Mouse (Mus musculus) adrenal gland, adult 2 months (tissue): Measurements from ENCODE around the gene Blm. TPM values are rescaled to one million over a fixed set of nuclear protein-coding genes. Genes with fewer than 3 reads are reported as not detected.

Source experiments
- DNase-seq: peaks from one replicate; pipeline ENCODE4 v3.0.0; 2021
- polyA plus RNA-seq: library from polyadenylated mRNA; depleted of rRNA; stranded (reverse); fragments of >200 nt; gene quantifications from 2 replicates; pipeline ENCODE4 v1.2.3, GENCODE M21; 2012
- total RNA-seq, 2 experiments: library from RNA; stranded (reverse); gene quantifications; 2 replicates each; pipeline ENCODE4 v1.2.3; 2021

The Blm gene
- total and polyA plus RNA-seq, 3 experiments, result 0.17 to 3.1 (median 2.0) TPM

- DNase-seq, result no peak
Observed at GRCm38 (mm10) chr7:80460892-80461291, 74.0 kb downstream of the Blm start.

DNA sequence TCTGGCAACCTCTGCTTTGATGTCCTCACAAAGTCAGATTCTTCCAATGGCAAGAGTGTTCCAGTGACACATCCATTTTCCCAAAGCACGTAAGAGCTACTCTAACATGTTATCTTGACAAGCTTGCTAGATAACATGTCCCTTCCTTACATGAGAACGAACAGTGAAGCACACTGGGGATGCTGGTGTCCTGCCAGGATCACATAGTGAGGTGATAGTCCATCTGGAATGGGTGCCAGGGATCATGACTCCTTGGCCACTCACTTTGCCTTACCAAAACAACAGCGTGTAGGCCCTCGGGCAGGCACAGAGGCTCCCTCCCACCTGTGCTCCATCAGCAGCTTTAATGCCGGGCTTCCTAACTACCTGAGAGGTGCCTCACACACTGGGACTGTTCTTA is 74.7 kb downstream of the Blm start:
- DNase-seq, result no peak

DNA sequence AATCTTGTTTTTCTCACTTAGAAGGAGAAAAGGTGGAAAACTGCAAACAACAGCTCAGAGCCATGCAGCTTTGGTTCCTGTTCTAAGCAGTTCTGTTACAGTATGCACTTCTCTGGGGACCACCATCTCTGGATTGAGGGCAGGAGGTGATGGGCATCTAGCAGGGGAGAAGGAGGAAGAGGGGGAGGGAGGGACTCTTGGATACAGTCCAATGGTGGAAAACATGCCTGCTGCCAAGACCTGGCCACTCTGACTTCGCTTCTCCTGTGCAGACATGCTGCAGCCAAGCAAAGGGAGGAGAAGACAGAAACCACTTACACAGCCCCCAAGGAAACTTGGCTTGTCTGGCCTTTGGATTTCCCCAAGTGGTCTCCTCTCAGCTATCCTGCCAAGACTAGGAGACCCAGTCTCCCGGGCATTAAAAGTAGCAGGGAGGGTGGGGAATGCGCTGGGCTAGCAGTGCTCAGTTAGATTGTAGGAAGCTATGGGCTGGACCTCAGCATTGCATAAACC is 77.0 kb downstream of the Blm start:
- peak; percentile 25 for DNase-seq

GRCm38 (mm10) chr7:80457241-80457640 is 77.7 kb downstream of the Blm start:
- DNase-seq, result peak; percentile 62

DNA sequence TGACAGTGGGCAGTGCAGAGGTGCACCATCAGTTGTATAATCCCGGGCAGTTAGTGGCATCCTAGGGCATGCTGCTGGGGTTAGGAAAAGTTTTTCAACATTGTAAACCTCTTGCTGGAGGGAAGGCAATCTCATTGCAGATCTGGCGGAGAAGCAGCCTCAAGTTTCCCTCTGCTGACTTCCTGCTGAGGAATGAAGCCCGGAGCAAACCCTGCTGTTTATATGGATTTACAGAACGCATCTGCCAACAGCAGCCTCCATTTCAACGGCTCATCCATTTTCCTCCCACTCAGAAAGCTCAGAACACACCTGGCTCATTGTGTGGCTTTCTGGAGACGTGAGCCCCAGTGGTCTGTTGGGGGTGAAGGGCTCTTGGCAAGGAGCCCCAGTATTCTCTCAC is 78.6 kb downstream of the Blm start:
- DNase-seq, result no peak

DNA sequence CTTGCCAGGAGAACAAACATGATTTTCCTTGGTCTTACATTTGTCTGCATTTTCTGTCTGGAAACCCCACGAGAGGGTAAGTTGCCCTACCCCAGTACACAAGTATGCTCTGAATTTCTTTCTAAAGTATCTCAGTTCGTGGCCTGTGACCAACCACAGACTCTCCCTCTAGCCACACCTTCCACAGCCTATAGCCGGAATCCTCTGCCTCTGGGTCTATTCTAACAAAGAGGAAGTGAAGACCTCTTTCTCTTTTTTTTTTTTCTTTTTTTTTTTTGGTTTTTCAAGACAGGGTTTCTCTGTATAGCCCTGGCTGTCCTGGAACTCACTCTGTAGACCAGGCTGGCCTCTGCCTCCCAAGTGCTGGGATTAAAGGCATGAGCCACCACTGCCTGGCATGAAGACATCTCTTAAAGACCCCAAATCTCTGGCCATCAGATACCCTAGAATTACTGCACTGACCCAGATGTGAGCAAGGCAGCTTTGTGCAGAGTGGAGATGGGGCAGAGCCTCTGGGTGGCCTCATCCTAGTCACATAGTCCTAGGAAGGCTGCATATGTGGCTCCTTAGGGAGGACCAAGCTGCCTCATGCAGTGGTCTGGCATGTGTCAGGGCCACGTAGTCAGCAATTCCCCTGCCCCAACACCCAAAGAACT is 79.3 kb downstream of the Blm start:
- DNase-seq, result no peak

DNA sequence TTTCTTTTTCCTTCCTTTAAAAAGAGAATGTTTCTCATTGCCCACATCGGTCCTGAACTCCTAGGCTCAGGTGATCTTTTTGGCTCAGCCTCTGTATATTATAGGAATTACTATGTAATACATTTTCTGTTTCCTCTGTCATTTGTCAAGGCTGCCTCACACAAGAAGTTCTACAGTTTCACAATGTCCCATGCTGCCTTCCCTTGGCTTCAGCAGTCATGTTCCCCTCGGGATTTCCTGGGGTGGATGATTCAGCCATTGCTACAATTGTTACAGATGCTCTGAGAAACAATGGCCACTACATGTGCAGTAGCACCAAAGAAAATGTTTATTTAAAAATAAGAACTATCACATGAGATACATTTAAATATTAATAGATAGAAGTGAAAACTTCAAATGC is 80.1 kb downstream of the Blm start:
- peak; percentile 37 for DNase-seq

- DNase-seq, result no peak
Observed at GRCm38 (mm10) chr7:80453997-80454396, 80.9 kb downstream of the Blm start.

- peak; percentile 67 for DNase-seq
Observed at GRCm38 (mm10) chr7:80453121-80453520, 81.8 kb downstream of the Blm start.

DNA sequence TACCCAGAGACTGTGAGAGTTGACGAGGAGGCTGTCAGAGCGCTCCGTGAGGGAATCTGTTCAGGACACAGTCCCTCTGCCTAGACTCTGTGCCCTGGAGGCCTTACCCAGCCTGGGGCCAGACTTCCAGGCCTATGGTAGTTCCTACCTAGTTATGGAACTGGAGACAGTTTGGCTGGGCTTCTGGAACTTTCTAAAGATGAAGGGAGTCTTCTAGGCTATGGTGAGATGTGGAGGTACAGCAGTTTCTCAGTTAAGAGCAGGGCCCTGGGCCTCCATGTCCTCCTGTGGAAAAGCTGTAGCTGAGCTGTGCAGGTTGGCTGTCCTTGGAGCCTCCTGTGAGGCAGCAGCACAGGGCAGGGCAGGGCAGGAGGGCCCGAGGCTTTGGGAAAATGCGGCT is 82.7 kb downstream of the Blm start:
- peak; percentile 52 for DNase-seq

GRCm38 (mm10) chr7:80451550-80452232 is 83.2 kb downstream of the Blm start:
- no peak for DNase-seq

- DNase-seq, result no peak
Observed at GRCm38 (mm10) chr7:80450354-80450753, 84.6 kb downstream of the Blm start.

DNA sequence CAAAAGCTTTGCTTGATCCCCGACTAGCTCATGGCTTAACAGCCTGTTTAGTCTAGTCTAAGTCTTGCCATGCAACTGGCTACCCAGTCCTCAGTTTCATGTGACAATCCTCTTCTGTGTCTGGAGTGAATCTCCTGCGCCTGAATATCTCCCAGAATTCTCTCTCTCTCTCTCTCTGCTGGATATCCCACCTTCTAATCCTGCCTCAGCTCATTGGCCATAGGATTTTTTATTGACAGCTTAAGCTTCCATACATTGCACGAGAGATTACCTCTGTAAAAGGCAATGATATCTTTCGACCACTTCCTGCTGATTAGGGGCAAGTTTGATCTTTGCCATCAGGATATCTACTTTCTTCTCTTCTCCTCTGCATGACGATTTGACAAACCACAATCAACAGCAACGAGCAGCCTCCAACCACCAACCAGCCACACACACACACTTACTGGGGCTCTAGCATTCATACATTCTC is 85.3 kb downstream of the Blm start:
- no peak for DNase-seq

GRCm38 (mm10) chr7:80447336-80447735 is 87.6 kb downstream of the Blm start:
- no peak for DNase-seq

- DNase-seq, result no peak
Observed at GRCm38 (mm10) chr7:80446221-80446878, 88.6 kb downstream of the Blm start.

- DNase-seq, result no peak
Observed at GRCm38 (mm10) chr7:80445492-80445891, 89.4 kb downstream of the Blm start.

GRCm38 (mm10) chr7:80444401-80445249 is 90.3 kb downstream of the Blm start:
- DNase-seq, result peak; percentile 51

DNA sequence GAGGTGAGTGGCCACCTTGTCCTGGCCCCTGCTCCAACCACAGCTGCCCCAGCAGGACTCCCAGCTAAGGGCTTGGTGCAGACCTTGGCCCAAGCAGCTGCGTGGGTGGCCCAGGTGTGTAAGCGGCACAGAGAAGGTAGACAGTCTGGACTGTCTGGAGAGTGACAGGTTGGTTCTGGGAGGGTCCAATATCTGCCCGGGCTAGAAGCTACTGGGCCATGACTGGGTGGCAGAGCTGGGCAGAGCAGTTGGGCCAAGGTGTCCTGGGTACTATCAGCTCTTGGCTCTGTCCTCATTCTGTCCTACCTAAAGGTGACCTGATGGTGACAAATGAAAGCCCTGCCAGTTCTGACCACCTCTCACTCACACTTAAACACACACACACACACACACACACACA is 91.8 kb downstream of the Blm start:
- DNase-seq, result no peak

GRCm38 (mm10) chr7:80441986-80442904 is 92.7 kb downstream of the Blm start:
- DNase-seq, result peak; percentile 26

GRCm38 (mm10) chr7:80440685-80441084 is 94.2 kb downstream of the Blm start:
- DNase-seq, result no peak
